Mouse (Mus musculus) liver, adult 2 months (tissue): ENCODE measurements around the gene Ciao2b.

ENCODE experiments used
- CTCF ChIP-seq: fragments of 200-500 bp; IDR thresholded peaks from 2 replicates; pipeline ENCODE4 v1.5.1; 2011; ENCODE audit warnings: low read depth, low read length, control low read depth
- POLR2A ChIP-seq: fragments of 200-500 bp; IDR thresholded peaks from 2 replicates; pipeline ENCODE4 v1.6.1; 2011; ENCODE audit warnings: low read length, control low read depth; ENCODE audit not compliant: insufficient read depth; ENCODE audit errors: extremely low read depth

- no peak for TF ChIP-seq POLR2A
- no peak for TF ChIP-seq CTCF
Measured at GRCm38 (mm10) chr8:104624161-104624560, 17.6 kb downstream of the Ciao2b start, which contains the start of gene Cdh16.
